Mouse (Mus musculus): ENCODE results near the gene Retreg3. TPM values are rescaled to one million over a fixed set of nuclear protein-coding genes. Genes with fewer than 3 reads are reported as not detected.
A peak's percentile ranks its signal among the peaks of the same experiment; 100 is the strongest.
"Not testable (repeated sequence)": the region's sequence is repeated elsewhere in the genome, so short reads cannot be mapped to it uniquely, and the experiment has no call there.

Retreg3 gene
- total RNA-seq, 2 experiments from 2014 or later: 53.8 to 58.0 TPM

- intact Hi-C loops (cut with DNase I); DNase-seq (ENCODE audit: low spot score in 2 of 2): not testable (repeated sequence)
Observed at GRCm38 (mm10) chr11:101125008-101125407, 5.3 kb upstream of the Retreg3 start.

GRCm38 (mm10) chr11:101124494-101124893 lies 4.8 kb upstream of the Retreg3 start:
- intact Hi-C loops (cut with DNase I); DNase-seq (ENCODE audit: low spot score in 2 of 2): not testable (repeated sequence)

GRCm38 (mm10) chr11:101120545-101121188 lies 974 bp upstream of the Retreg3 start:
- intact Hi-C loops (cut with DNase I): no loop called here
- no peak for DNase-seq (ENCODE audit: low spot score in 2 of 2)

- intact Hi-C loops (cut with DNase I): loop anchor here (2.0 kb wide), 1 partner anchor 52 kb away; the partner anchor contains the start of genes Cntnap1 and Plekhh3
- no peak for DNase-seq (ENCODE audit: low spot score in 2 of 2)
Observed at GRCm38 (mm10) chr11:101119131-101119760, 447 bp downstream of the Retreg3 start.

- intact Hi-C loops (cut with DNase I): loop anchor here (2.0 kb wide), 1 partner anchor 53 kb away; the partner anchor contains the start of genes Cntnap1 and Plekhh3
- no peak for DNase-seq (ENCODE audit: low spot score in 2 of 2)
Observed at GRCm38 (mm10) chr11:101118105-101118504, 1.6 kb downstream of the Retreg3 start.

- DNase-seq (ENCODE audit: low spot score in 2 of 2): no peak
- intact Hi-C loops (cut with DNase I): no loop called here
Observed at GRCm38 (mm10) chr11:101115564-101115963, 4.1 kb downstream of the Retreg3 start.

- intact Hi-C loops (cut with DNase I): no loop called here
- DNase-seq (ENCODE audit: low spot score in 2 of 2): no peak
Observed at GRCm38 (mm10) chr11:101112186-101112585, 7.5 kb downstream of the Retreg3 start.

- intact Hi-C loops (cut with DNase I): no loop called here
- DNase-seq (ENCODE audit: low spot score in 2 of 2): no peak
Observed at GRCm38 (mm10) chr11:101111178-101111577, 8.5 kb downstream of the Retreg3 start.

- DNase-seq (ENCODE audit: low spot score in 2 of 2): no peak
- intact Hi-C loops (cut with DNase I): no loop called here
Observed at GRCm38 (mm10) chr11:101110708-101111107, 9.0 kb downstream of the Retreg3 start.

- no peak for DNase-seq (ENCODE audit: low spot score in 2 of 2)
- intact Hi-C loops (cut with DNase I): no loop called here
Observed at GRCm38 (mm10) chr11:101109351-101109750, 10.3 kb downstream of the Retreg3 start.

GRCm38 (mm10) chr11:101103011-101103410 lies 16.7 kb downstream of the Retreg3 start:
- intact Hi-C loops (cut with DNase I): no loop called here
- DNase-seq (ENCODE audit: low spot score in 2 of 2): no peak

- intact Hi-C loops (cut with DNase I): no loop called here
- no peak for DNase-seq (ENCODE audit: low spot score in 2 of 2)
Observed at GRCm38 (mm10) chr11:101098231-101098630, 21.5 kb downstream of the Retreg3 start.

- intact Hi-C loops (cut with DNase I): loop anchor here (2.0 kb wide), 1 partner anchor 81 kb away; no protein-coding TSS in a partner anchor
- peak; percentile 92 to 93 for DNase-seq (ENCODE audit: low spot score in 2 of 2)
Observed at GRCm38 (mm10) chr11:101095314-101096024, 24.2 kb downstream of the Retreg3 start, which contains the start of gene Psmc3ip. Gene Psmc3ip, minus strand, starts transcription at chr11:101095436.

GRCm38 (mm10) chr11:101094930-101095313 lies 24.8 kb downstream of the Retreg3 start:
- no peak for DNase-seq (ENCODE audit: low spot score in 2 of 2)
- intact Hi-C loops (cut with DNase I): loop anchor here (2.0 kb wide), 1 partner anchor 82 kb away; no protein-coding TSS in a partner anchor

GRCm38 (mm10) chr11:101089931-101090330 lies 29.8 kb downstream of the Retreg3 start:
- intact Hi-C loops (cut with DNase I): no loop called here
- DNase-seq (ENCODE audit: low spot score in 2 of 2): no peak

GRCm38 (mm10) chr11:101087682-101088055 lies 32.0 kb downstream of the Retreg3 start:
- no peak for DNase-seq (ENCODE audit: low spot score in 2 of 2)
- intact Hi-C loops (cut with DNase I): no loop called here

- intact Hi-C loops (cut with DNase I): no loop called here
- DNase-seq (ENCODE audit: low spot score in 2 of 2): peak; percentile 91 to 93
Observed at GRCm38 (mm10) chr11:101086756-101087681, 32.7 kb downstream of the Retreg3 start, which contains the start of gene Mlx. Gene Mlx, plus strand, starts transcription at chr11:101087277.

- intact Hi-C loops (cut with DNase I): no loop called here
Observed at GRCm38 (mm10) chr11:101086323-101086674, 33.4 kb downstream of the Retreg3 start.

GRCm38 (mm10) chr11:101085617-101086322 lies 33.9 kb downstream of the Retreg3 start:
- DNase-seq (ENCODE audit: low spot score in 2 of 2): no peak
- intact Hi-C loops (cut with DNase I): no loop called here

More at GRCm38 (mm10) chr11:101086323-101086674, 33.4 kb downstream of the Retreg3 start:
- no peak for DNase-seq (ENCODE audit: low spot score in 2 of 2)

Measured in left cerebral cortex, postnatal 36 days (tissue).